Mouse (Mus musculus) lung, adult 18-20 months (tissue): ENCODE measurements around the gene Mrpl38.

Source experiments
- DNase-seq, 2 experiments: peaks; one replicate each; pipeline ENCODE4 v3.0.0; 2022; ENCODE audit warnings: mixed read lengths in 2 of 2

Mrpl38 gene

GRCm38 (mm10) chr11:116138468-116139138, at the start of gene Mrpl38:
Mrpl38 (minus strand) TSS chr11:116138868.
- peak; percentile 92 to 94 for DNase-seq

DNA sequence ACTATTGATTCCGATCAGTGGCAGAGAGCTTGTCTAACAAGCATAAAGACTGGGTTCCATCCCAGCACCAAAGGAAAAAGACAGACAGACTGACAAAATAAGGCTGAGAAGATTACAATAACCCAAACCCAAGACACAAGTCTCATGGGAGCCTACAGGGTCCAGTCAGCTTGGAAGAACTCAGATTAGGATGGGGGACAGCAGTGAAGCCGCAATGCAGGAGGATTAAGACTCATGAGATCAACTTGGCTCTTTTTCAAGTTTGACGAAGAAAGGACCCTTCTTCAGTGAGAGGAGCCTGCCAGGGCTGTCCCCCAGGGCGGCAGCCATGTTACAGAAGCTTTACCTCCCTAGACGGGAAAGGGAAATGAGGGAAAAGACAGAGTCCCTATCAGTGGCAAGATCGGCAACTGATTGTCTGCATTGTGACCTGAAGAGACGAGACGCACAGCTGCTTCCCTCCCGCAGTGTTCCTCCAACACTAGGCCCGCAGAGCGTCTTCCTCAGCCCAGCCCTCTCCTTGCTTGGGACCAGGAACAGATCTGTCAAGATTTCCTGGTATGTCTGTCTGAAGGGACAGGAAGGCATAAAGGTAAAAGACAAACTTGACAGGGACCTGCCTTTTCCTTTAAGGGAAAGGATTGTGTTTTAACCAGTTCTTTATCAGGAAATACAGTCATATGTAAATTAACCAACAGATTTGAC, 48.7 kb upstream of the Mrpl38 start:
- DNase-seq, result no peak

- peak in 1 of 2 experiments; percentile 52 for DNase-seq
These were observed 47.7 kb upstream of the Mrpl38 start for GRCm38 (mm10) chr11:116186360-116186759.

DNA sequence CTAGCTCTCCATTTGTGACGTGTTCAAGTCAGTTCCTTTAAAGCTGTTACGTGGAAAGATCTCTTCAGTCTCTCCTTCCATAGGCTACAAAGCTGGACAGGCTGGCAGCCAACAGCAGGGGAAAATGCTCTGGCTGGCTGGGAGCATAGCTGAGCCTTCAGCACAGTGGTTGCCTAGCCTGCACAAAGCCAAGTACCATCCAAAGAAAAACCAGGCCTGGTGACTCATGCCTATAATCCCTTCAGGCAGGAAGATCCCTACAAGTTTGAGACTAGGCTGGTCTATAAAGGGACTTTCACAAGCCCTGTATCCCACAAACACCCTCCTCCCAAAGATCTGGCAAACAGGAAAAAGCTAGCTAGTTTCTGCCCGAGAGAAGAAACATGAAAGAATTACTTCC, 47.2 kb upstream of the Mrpl38 start:
- no peak for DNase-seq

- peak; percentile 63 to 77 for DNase-seq
These were observed 39.9 kb upstream of the Mrpl38 start for GRCm38 (mm10) chr11:116178411-116179121.

DNA sequence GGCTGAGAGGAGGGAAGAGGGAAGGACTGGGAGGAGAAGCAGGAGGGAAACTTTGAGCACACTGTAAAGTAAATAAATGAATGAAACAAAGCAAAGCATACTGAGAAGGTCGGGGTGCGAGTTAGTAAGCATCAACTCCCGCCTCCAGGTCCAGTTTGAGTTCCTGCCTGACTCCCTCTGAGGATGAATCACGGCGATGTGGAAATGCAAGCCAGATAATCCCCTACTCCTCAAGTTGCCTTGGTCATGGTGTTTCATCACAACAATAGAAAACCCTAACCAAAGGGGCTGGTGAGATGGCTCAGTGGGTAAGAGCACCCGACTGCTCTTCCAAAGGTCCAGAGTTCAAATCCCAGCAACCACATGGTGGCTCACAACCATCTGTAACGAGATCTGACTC, 37.3 kb upstream of the Mrpl38 start:
- DNase-seq, result no peak

GRCm38 (mm10) chr11:116174775-116175448, 36.2 kb upstream of the Mrpl38 start:
- DNase-seq, result no peak

DNA sequence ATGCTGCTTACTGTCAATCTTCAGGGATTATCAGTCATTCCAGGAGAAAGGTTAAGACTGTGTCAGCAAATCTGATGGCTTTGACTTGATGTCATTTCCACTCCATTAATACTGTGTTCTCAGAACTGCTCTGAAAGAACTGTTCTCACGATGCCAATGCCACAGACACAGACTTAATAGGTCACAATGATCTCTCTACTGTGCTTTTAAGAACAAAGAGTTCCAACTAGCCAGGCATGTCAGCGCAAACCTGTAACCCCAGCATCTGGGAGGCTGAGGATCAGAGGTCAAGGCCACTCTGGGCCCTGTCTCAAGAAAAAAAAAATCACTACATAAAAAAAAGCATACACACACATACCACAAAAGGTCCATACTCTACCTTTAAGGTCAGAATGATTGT, 33.3 kb upstream of the Mrpl38 start:
- no peak for DNase-seq

DNA sequence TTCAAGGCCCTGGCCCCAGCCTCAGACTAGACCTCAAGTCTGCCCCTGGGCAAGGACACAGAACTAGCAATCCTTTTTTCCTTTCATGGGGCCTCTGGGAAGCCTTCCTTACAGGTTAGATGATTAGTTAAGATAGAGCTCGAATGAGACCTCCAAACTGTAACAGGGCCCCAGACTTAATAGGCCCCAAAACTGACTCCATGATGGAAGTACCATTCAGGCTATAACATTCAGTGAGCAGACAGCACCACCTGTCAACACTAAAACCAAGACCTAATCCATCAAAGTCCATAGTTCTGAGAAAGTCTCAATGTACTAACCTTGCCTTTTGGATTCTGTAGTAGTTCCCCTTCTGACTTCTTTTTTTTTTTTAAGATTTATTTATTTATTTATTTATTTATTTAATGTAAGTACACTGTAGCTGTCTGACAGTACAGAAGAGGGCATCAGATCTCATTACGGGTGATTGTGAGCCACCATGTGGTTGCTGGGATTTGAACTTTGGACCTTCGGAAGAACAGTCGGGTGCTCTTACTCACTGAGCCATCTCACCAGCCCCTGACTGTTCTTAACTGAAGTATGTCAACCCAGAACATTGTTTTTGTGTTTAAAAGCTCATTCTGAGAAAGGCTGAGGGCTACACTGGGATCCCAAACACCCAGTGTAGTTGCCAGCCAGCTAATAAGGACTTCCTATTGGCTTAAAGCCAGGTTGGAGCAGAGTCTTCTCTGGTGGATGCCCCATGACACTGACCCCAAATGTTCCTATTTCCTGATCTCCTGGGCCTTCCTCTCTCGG, 31.5 kb upstream of the Mrpl38 start:
- no peak for DNase-seq

GRCm38 (mm10) chr11:116169214-116169613, 30.5 kb upstream of the Mrpl38 start:
- no peak for DNase-seq

DNA sequence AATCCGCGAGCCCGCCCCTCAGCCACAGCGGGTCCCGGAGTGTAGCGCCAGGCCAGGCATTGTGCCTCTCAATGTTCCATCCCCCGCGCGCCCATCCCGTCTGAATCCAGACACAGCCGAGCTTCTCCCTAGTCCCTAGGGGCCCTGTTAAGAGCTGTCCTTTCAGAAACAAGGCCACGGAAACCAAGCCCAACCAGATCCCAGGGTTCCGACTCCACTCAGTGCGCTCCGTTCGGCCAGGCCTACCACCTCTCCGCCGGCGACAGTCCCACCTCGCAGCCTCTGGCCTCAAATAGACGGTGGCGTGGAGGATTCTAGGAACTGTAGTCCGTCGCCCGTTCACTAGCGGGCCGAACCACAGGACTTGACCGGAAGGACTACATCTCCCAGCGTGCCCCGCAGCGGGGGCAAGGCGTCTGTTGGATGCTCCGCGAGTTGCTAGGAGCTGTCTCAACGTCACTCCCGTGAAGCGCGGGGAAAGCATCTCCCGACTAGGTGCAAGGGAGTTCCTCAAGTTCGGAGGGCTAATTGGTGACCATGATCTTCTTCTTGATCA, 29.3 kb upstream of the Mrpl38 start, which contains the start of gene Fbf1:
Gene Fbf1 (minus strand): TSS at position 283 of the 556 bp plus-strand sequence.
- DNase-seq, result peak; percentile 96 to 97

DNA sequence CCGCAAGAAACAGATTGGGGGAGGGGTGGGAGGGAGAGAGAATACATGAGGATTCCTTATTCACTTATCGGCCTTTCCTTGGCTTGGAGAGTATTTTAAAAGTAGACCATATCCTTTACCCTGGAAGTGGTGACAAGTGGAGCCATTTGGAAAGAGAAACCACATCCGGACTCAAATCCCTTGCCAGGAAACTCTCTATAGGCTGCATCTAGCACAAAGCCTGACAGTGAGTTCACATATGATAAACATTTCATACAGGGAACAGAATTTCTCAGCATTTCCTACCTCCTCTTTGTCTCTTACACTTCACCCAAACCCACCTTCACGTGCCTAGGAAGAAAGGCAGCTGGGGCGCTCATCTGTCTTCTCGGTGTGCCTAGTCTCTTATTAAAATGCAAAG, 28.6 kb upstream of the Mrpl38 start:
- DNase-seq, result no peak

DNA sequence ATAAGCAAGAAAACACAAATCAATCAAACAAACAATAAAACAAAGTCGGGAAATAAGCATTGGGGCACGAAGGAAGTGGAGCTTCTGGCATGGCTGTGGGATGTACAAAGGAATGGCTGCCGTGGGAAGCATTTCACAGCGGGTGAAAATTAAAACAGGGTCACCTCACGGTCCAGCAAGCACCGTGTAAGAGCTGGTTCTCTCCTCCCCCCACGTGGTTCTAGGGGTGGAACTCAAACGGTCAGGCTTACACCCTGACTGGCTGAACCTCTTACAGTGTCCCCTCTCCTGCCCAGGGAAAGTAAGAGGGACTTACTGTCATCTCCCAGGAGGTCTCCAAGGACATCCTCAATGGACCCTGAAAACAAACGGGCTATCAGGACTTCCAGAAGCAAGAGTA, 24.3 kb upstream of the Mrpl38 start:
- DNase-seq, result no peak

GRCm38 (mm10) chr11:116162146-116162545, 23.5 kb upstream of the Mrpl38 start:
- no peak for DNase-seq

GRCm38 (mm10) chr11:116161312-116161711, 22.6 kb upstream of the Mrpl38 start:
- peak; percentile 27 to 54 for DNase-seq

GRCm38 (mm10) chr11:116150960-116151359, 12.3 kb upstream of the Mrpl38 start:
- DNase-seq, result no peak

- no peak for DNase-seq
These were observed 10.7 kb upstream of the Mrpl38 start for GRCm38 (mm10) chr11:116149341-116149740.

DNA sequence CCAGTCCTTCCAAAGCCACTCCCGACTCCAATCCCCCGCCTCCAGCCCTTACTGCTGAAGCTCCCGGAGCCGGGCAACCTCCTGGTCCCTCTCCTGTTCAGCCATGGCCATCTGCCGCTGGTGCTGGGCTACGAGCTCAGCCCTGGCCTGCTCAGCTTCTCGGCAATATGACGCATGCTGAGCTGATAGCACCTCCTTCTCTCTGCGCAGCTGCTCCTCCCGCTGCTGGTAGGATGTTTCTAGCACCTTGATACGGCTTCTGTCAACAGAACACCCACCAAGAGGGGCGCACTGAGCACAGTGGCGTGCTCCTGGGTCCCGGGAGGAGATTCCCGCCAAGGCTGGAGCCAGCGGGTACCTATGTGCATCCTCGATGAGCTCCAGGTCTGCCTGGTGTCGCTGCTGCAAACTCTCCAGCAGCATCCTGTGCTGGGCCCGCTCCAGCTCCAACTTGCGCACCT, 10.1 kb upstream of the Mrpl38 start:
- no peak for DNase-seq

DNA sequence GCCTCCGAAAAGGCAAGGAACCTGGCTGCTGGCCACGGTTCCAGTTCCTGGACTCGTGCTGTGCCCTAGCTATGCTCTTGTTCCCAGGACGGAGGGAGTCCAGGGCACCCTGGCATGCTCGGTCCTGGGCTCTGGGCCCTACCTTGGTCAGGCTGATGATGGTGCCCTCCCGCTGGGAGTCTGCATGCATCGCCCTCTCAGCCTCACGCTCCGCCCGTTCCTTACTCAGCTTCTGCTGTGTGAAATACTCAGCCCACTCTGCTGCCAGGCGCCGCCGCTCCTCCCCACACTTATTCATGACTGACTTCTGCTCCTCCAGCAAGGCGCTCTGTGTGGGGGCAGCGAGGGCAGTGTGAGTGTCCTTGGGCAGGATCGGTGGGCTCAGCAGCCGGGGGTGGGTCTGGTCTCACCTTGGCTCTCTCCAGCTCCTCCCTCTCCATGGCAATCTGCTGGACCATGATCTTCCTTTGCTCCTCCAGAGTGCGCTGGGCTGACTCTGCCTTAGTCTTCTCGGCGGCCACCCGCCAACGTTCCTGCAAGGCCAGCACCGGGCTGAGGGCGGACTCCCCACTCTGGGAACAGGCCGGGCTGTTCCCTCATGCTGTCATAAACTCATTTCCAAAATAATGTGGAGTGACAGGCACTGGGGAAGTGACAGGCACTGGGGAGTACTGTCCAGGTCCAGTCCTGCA, 7.8 kb upstream of the Mrpl38 start:
- peak; percentile 67 for DNase-seq

DNA sequence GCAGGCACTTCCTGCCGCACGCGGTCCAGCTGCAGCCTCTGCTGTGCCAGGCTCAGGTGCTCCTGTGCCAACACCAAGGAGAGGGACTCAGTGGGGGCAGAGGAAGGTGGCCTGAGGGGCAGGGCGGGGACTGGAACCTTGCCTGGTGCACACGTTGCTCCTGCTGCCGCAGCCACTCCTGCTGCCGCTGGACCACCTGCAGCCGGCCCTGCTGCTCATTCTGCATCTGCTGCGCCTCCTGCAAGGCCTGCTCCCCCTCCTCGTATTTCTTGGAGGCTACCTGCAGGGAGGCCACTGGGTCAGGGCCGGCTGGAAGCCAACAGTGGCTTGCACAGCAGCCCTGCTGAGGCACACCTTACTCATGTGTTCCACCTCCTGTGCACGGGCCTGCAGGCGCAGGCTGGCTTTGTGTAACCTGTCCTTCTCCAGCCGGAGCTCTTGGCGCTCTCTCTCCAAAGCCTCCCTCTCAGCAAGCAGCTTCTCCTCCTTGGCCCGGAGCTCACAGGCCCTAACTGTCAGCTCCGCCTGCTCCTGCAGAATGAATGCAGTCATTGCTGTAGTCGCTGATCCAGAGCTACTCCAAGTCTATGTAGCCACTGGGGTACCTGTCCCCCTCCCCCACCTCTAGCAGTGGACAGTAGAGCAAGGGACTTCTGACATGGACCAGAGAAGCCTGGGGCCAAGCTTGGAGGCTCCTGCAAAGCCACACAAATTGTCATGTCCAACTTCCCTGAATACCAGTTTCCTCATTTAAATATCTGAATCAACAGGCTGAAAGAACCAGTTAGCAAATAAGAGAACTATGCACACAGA, 7.0 kb upstream of the Mrpl38 start:
- DNase-seq, result peak in 1 of 2 experiments; percentile 47
